Mouse (Mus musculus): ENCODE results near the gene Vmn1r91. TPM values are rescaled to one million over a fixed set of nuclear protein-coding genes. Genes with fewer than 3 reads are reported as not detected.

Gene Vmn1r91
- total RNA-seq (2023) = not detected

DNA sequence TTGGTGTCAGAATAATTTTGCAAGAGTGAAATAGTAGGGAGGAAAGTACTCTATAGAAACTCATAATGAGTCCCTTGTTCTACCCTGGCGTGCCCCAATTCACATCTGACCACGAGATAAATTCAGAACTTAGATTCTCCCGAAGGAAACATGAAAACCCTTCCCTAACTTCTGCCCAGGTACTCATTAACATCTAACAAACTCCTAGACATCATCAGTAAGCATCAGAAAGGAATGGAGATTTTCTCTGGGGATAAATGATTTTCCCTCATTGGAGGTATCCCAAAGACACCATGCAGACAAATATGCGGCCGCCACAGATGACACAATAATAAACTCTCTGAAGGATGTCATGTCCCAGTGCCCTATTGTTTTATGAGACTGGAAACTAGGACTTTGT is at the start of gene Vmn1r91:
Gene Vmn1r91, plus strand, starts transcription at position 301 of the 400 bp plus-strand sequence.

DNA sequence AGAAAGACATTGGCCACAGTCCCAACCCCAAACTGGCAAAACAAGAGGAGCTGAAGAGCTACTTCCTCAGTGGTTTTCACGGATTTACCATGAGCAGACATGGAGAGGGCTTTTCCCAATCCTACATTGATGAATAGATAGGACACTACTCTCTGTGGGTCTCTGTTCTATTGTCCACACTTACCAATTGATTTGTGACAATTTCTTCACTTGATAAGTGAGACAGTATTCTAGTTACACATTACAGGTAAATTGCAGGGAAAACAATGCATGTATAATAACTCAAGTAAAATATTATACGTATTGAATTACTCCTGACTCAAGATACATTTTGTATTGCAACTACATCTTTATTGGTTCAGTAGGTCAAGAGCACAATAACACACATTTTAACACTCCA is 23.0 kb downstream of the Vmn1r91 start, which contains the start of gene Gm16442:
Gene Gm16442, minus strand, starts transcription at position 101 of the 400 bp plus-strand sequence.

DNA sequence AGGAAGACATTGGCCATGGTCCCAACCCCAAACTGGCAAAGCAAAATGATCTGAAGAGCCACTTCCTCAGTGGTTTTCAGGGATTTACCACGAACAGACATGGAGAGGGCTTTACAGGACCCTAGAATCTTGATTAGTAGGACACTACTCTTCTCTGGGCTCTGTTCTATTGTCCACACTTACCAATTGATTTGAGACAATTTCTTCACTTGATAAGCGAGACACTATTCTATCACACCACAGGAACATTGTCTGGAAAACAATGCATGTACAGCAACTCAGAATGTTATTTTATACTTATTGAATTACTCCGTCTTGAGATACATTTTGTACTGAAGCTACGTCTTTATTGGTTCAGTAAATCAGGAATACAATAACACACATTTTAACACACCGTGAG is 39.5 kb downstream of the Vmn1r91 start, which contains the start of gene Vmn1r93:
Gene Vmn1r93, minus strand, starts transcription at position 101 of the 400 bp plus-strand sequence.

Other genes with a start within 250 kb of the Vmn1r91 start
- not detected for gene Gm19345, start 247.7 kb upstream of the Vmn1r91 start, total RNA-seq (2023)
- 1 to 10 TPM; 1.4 to 2.3 TPM for gene Ceacam16, start 238.4 kb upstream of the Vmn1r91 start, total RNA-seq (2023)
- under 1 TPM; 0.40 to 0.75 TPM for gene Ceacam19, start 211.7 kb upstream of the Vmn1r91 start, total RNA-seq (2023)
- gene Pvr, start 178.5 kb upstream of the Vmn1r91 start, total RNA-seq (2023) = 1 to 10 TPM; 4.0 to 5.9 TPM
- under 1 TPM in 1 of 2 experiments, not detected in 1; 0.31 TPM for gene Igsf23, start 148.9 kb upstream of the Vmn1r91 start, total RNA-seq (2023)
- not detected for gene Ceacam20, start 134.3 kb upstream of the Vmn1r91 start, total RNA-seq (2023)
- gene Nlrp9b, start 108.2 kb upstream of the Vmn1r91 start, total RNA-seq (2023) = not detected
- not detected for gene Gm16442, start 22.9 kb downstream of the Vmn1r91 start, total RNA-seq (2023)
- not detected for gene Vmn1r93, start 39.4 kb downstream of the Vmn1r91 start, total RNA-seq (2023)
- not detected for gene Vmn1r94, start 68.7 kb downstream of the Vmn1r91 start, total RNA-seq (2023)
- gene Vmn1r95, start 94.0 kb downstream of the Vmn1r91 start, total RNA-seq (2023) = not detected
- not detected for gene Gm6164, start 105.9 kb downstream of the Vmn1r91 start, total RNA-seq (2023)
- not detected for gene Gm4498, start 134.1 kb downstream of the Vmn1r91 start, total RNA-seq (2023)
- gene Gm5890, start 163.2 kb downstream of the Vmn1r91 start, total RNA-seq (2023) = not detected
- gene Gm4133, start 234.4 kb downstream of the Vmn1r91 start, total RNA-seq (2023) = not detected

Measured in neutrophil, adult 59 days (primary cell).